Mouse (Mus musculus) T-helper 1 cell (primary cell): Measurements from ENCODE around the gene Nrf1.

Source experiments
- in situ Hi-C: fragments of 300-600 bp; cut with MboI, MseI; formaldehyde crosslinking; loops from one replicate; pipeline ENCODE4 v1.15.1; 2025; ENCODE audit warnings: high pct_unique_total_duplicates

Gene Nrf1

DNA sequence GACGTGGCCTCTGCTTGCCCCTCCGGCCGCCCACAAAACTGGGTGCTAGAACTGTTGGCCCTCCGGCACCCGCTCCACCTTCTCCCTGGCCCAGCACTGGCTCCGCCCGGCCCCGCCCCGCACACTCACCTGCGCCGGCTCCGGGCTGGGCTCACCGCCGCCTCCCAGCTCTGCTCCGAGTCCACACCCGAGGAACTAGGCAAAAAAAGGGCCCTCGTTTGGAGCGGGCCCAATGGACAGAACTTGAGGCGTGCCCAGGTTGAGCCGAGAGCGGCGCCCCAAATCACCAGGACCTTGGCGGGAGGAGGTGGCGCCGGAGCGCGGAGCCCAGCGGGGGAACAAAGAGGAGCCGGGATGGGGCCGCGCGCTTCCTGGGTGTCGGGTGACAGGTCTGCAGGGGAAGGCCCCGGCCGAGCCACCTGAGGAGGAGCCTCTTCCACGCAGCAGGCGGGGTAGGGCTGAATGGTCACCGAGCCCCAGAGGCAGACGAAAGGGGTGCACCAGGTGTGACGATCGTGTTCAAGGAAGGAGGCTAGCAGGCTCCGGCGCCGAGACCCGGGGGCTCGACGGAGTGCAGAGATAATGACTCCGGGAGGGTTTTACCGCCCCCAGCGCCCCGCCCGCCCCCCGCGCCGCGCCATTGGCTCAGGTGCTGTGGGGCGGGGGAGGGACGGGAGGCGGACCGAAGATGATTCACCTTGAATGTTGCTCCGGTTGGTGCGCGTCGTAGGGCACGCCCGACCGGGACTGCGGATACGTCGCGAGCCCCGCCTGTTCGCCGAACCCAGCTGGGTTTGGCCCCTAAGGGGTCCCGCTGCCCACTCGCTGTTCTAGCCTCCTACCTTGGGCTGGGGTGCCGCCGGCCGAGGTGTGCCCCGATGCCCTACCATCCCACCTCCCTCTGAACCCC is 126.0 kb downstream of the Nrf1 start:
- in situ Hi-C loops: no loop called here

DNA sequence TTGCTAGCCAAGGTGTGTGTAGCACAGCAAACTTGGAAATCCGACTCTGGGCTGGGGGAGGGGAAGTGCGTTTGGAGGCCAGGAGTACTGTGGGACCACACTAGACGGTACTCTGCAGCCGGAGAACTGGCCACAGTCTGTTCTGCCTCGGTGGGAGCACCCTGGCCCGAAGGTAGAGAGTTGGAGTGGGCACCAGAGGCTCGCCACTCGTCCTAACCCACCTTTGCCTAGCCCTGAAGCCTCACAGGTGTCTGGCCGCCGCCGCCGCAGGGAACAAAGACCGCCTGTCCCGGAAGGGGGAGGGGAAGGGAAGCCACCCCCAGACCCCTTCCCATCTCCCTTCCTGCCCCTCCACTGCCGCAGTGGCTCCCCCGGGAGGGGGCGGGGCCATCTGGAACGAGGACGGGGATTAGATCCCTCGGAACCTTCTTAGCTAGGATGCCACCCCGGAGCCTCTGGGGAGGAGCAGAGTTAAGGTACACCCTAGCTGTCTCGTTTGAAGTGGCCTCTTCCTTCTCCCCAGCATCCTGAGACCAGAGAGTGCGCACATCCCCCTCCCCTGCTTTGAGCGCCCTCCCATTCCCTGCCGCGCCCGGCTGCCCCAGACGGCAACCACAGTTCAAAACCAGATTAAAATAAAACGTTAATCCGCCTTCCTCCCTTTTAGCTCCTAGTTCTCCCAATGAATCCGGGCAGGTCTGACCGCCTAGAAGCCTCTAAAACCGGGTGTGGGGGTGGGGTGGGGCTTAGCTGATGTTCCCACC is 126.9 kb downstream of the Nrf1 start:
- in situ Hi-C loops: no loop called here

DNA sequence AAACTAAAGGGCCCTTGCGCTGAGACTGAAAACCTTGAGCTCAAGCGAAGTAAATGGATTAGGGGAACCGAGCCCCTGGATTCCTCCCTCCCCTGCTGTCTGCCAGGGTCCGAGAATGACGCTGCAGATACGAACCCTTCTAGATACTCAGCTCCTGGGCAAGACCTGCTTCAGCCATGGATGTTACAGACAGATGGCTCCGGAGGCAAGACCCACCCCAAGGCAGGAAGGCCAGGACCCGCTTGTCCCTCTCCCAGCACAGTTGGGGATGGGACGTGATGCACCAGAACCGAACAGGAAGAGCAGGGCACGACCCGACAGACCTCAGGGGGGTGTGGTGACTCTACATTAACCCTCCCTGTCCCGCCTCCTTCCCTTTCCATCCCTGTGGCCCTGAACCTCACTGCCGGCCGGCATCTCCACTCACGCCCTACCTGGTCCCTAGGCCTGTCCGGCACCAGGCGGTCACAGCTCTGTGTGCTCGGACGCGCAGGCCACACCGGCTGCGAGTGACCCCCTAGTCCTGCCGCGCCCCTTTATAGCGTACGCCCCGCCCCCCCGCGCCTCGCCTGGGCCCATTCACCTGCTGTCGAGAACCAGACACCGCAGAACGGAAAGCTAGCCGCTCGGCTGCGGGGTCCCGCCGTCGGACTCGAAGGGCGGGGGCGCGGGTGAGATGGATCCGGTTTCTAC is 127.6 kb downstream of the Nrf1 start:
- in situ Hi-C loops: no loop called here

DNA sequence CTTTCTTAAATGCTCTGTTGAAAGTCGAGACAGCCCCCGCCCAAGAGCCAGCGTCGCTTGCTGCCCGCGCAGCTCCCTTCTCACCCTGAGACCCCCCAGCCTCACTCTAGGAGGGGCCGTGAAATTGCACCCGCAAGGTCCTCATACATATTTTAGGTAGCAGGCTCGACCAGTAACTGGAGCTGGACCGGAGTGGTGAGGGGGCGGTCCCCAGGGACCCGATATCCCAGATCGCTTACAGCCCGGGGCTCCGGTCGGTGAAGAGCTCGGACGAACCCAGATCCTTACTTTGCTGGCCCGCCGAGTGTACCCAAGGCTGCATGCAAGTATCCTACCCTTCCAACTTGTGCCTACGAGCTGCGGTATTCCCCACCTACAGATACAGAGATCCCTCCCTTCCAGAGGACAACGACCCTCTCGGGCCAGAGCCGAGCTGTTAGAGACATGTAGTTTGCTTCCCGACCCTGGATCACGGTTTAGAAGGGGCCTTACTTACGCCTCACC is 128.2 kb downstream of the Nrf1 start:
- in situ Hi-C loops: no loop called here

DNA sequence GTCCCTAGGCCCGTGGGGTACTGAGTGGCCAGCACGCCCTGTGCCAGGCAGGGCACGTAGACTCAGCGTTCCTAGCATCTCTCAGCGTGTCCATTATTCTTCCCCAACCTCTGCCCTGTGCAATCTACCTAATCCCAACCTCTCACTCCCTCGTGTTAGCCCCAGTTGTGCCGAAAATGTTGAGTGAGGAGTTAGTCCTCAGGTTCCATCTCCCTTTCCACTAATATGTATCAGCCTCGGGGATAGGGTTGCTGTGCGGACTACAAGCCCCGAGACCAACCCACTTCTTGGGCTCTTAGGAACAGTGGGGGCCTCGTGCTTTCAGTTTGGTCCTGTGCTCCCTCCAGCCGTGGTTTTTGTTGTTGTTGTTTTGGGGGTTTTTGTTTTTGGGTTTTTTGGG is 128.7 kb downstream of the Nrf1 start:
- in situ Hi-C loops: no loop called here

DNA sequence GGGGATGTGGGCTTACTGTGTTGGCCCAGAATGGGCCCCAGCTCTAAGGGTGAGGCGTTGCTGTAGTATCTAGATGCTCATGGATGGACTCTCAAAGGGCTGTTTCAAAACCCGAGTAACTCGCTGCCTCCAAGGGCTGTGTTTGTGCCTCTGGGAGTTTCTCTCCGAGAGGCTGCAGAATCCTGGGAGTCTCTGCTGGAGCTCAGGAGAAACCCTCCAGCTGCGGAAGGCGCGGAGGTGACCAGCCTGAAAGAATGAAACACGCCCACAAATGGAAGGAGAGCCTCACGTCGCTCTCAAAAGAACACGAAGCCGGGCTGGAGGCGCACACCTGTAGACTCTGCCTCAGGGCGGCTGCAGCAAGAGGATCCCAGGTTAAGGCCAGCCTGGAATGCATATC is 129.5 kb downstream of the Nrf1 start:
- in situ Hi-C loops: no loop called here

DNA sequence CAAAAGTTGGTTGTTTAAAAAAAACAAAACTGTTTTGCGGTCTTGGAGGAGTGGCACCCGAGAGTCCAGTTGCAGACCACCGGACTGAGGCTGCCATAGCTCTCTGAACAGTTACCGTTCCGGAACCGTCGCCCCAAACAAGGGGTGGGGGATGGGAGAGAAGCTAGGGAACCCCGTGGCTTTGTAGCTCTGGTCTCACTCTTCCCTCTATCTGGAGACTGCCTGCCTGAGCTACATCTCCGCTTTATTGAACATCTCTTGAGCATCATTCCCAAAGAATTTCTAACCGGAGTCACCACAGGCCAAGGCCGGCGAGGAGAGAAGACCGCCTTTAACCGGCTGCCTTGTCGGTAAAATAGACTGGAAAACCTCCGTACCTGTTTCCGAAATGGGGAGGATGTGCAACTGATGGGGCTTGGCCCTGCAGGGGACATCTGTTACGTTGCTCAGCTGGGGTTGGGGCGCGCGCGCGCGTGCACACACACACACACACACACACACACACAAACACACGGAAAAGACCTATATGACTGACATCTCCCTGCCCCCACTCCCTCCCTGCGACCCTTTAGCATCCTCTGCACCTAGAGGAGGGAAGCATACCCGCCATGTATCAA is 130.3 kb downstream of the Nrf1 start:
- in situ Hi-C loops: no loop called here

DNA sequence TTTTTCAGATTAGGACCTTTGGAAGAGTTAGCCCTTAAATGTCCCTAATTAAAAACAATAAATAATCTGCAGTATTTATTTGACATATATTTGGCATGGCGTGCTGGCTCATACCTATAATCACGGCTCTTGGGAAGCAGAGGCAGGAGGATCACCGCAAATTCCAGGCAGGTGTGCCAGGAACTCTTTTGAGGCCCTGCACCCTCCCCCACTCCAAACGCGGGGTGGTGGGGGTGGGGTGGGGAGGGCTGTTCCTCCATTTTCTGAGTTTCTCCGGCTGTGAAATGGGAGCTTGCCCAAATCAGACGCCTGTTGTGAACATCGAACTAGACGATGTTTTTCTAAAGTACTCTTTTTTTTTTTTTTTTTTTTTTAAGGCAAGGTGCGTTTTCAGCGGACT is 131.3 kb downstream of the Nrf1 start:
- in situ Hi-C loops: no loop called here

DNA sequence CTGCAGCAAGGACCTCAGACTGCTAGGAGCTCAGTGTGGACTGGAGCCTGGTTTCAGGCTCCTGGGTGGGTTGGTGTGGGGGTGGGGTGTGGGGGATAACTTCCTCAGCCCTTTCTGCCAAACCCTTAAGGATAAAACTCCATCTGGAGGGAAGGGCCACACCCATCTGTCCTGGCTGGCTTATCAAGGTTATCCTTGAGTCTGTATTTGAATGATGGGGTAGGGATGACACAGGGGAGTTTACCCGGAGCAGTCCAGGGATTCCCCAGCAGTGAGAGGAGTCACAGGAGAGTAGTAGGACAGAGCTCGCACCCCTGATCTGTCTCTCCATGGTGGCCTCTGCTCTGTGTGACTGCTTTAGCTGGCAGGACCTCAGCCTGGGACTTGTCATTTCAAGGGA is 132.5 kb downstream of the Nrf1 start:
- in situ Hi-C loops: no loop called here

DNA sequence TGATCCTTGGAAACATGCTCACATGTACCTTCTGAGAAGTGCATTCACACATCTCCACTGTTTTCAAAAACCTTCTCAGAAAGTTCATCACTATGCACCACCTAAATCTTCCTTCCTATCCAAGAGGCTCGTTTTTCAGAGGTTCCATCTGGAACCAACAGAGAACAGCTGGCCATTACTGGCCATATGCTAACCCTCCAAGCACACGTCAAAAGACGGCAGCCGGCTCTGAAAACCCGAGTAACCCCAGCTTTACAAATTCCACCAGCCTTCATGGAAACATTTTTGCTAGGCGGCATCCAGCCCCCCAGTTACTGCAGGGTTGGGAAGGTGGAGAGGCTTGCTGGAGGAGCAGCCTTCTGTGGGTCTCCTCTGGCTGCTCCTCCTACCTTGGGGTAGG is 134.2 kb downstream of the Nrf1 start:
- in situ Hi-C loops: no loop called here

DNA sequence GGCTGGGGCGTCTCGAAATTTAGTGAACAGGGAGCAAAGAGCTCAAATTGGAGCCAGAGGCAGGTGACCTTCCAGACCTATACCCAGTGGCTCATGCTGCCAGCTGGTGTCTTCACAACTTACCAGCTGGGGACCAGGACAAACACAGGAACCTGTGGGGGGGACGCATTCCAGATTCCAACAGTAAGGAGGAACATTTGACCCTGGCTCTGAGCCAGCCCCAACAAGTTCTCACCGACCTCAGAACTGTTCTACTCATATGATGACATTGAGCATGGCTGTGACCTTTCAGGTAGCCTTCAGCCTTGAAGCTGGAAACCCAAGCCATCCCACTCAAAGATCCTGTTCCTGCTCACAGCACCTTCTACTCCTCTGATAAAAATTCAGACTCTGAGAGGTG is 135.8 kb downstream of the Nrf1 start:
- in situ Hi-C loops: no loop called here

DNA sequence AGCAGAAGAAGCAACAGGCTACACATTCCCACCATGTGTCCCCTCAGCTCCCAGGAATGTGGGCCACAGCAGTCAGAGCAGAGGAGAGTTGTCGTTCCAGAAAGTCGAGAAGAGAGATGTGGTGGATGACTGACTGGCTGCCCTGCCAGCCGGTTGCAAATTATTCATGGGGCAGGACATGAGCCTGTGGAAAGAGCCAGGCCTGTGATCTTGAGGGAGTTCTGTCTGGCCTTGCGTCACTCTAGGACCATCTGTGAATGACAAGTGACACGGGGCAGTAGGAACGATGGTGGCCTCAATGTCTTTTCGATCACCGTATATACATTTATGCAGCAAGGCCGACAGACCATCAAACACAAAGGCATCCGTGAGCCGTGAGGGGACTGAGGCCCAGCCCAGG is 147.9 kb downstream of the Nrf1 start:
- in situ Hi-C loops: no loop called here

DNA sequence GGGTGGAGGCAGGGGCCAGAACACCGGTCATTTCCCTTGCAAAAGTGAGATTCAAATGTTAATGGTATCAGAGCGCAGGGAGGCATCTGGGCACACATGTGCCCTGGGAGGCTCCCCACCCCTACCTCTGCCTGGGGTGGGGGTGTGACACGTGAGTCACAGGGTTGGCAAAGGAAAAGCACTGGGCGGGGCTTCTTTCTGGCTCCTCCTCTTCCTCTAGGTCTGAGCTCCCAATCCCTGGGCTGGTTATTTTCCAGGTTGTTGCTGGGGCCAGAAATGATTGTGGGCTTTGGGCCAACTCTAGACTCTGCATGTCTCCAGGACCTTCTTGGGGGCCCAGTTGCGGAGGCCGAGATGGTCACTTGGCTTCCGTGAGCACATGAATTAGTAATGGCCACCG is 148.4 kb downstream of the Nrf1 start:
- in situ Hi-C loops: no loop called here
